ENCODE assay signal across 9 mouse cellular contexts in genomic region chr11:69881787-69882670, GRCm38 (mm10). TPM values are rescaled to one million over a fixed set of nuclear protein-coding genes. Genes with fewer than 3 reads are reported as not detected.
DNase-seq lines count a peak whose midpoint lies in the region; ATAC-seq lines count a peak whose summit lies in the region.
"Had no signal": no experiment of that assay in that cellular context is flagged by ENCODE, and none has a peak within 500 bp of the region (broad histone marks: within the 10 kb centered on the region; RNA-seq: fewer than 3 reads in every experiment).

No protein-coding gene starts in this region.

- peak overlapping the region; percentile 88 for H3K27ac ChIP-seq in limb, embryonic 13.5 days
- peak overlapping the region; percentile 93 for H3K27ac ChIP-seq in stomach, embryonic 15.5 days

- H3K27me3 ChIP-seq in megakaryocyte, embryonic 14.5 days (replicated peaks), result no peaks in the 10 kb centered on the region
- H3K27me3 ChIP-seq in limb, embryonic 13.5 days, result no peaks in the 10 kb centered on the region
- no peaks in the 10 kb centered on the region for H3K27me3 ChIP-seq in stomach, embryonic 15.5 days (replicated peaks)

- no peak for ATAC-seq in megakaryocyte, adult 5-6 weeks (ENCODE audit: poor library complexity, severe bottlenecking)
- ATAC-seq in limb, embryonic 13.5 days (ENCODE audit: low FRiP score, low read depth), result no peak
- no peak for ATAC-seq in stomach, embryonic 15.5 days (ENCODE audit: insufficient read depth, low FRiP score, low read depth)

- 60% methylated on average over 21 of the region's 21 CpGs for WGBS in limb, embryonic 13.5 days
- 61% methylated on average over 21 of the region's 21 CpGs for WGBS in stomach, embryonic 15.5 days

- peaks cover 46% of the 10 kb centered on the region for H3K36me3 ChIP-seq in megakaryocyte, embryonic 14.5 days (replicated peaks; ENCODE audit: low read length)
- H3K36me3 ChIP-seq in limb, embryonic 13.5 days, result no peaks in the 10 kb centered on the region
- H3K36me3 ChIP-seq in stomach, embryonic 15.5 days, result no peaks in the 10 kb centered on the region

- H3K4me1 ChIP-seq in megakaryocyte, embryonic 14.5 days, result peaks cover 68% of the 10 kb centered on the region
- peaks cover 31% of the 10 kb centered on the region for H3K4me1 ChIP-seq in limb, embryonic 13.5 days
- peaks cover 32% of the 10 kb centered on the region for H3K4me1 ChIP-seq in stomach, embryonic 15.5 days

- peak overlapping the region; percentile 95 for H3K4me3 ChIP-seq in megakaryocyte, embryonic 14.5 days (replicated peaks)
- peak overlapping the region; percentile 56 for H3K4me3 ChIP-seq in limb, embryonic 13.5 days
- H3K4me3 ChIP-seq in stomach, embryonic 15.5 days (replicated peaks), result peak overlapping the region; percentile 52

- H3K9ac ChIP-seq in limb, embryonic 13.5 days, result peak overlapping the region; percentile 77
- H3K9ac ChIP-seq in stomach, embryonic 15.5 days, result peak overlapping the region; percentile 53; the same call in 1 of the 2 replicates

- no peaks in the 10 kb centered on the region for H3K9me3 ChIP-seq in megakaryocyte, embryonic 14.5 days
- H3K9me3 ChIP-seq in limb, embryonic 13.5 days, result no peaks in the 10 kb centered on the region
- H3K9me3 ChIP-seq in stomach, embryonic 15.5 days, result no peaks in the 10 kb centered on the region

- peak; percentile 19 to 39 for DNase-seq in adrenal gland, adult (ENCODE audit: inconsistent age in 2 of 2, low spot score in 1 of 2)
- no peak for DNase-seq in adrenal gland, postnatal 25 days
- no peak for DNase-seq in urinary bladder, adult 2 months (ENCODE audit: low spot score)
- no peak for DNase-seq in spleen, adult 12 weeks (ENCODE audit: low spot score)

- peak overlapping the region; percentile 88 for H3K4me2 ChIP-seq in limb, embryonic 13.5 days (replicated peaks)
- H3K4me2 ChIP-seq in stomach, embryonic 15.5 days, result peak overlapping the region; percentile 90

RNA-seq across cellular contexts. Expression of gene Kctd11, which starts 0.8 kb away (rescaled TPM):
- total RNA-seq in adrenal gland, postnatal 25 days (2021), result 4.4 and 4.9 TPM in 2 replicates
- polyA plus RNA-seq in megakaryocyte, embryonic 14.5 days (2012; ENCODE audit: insufficient read depth, low replicate concordance), result 0.98 TPM in 1 of 2 replicates, not detected in the other
- 2.9 and 3.3 TPM in 2 replicates for total RNA-seq in megakaryocyte, adult 5-6 weeks (2015)
- total RNA-seq in megakaryocyte, adult 5-6 weeks (2017), result 3.0 and 3.3 TPM in 2 replicates
- 4.3 and 4.4 TPM in 2 replicates for polyA plus RNA-seq in limb, embryonic 13.5 days (2015; fragmentation: Nextera tagmentation; extraction: Ambion mirVana)
- 7.8 and 9.2 TPM in 2 replicates for polyA plus RNA-seq in stomach, embryonic 15.5 days (2015; fragmentation: Nextera tagmentation; extraction: Ambion mirVana)
- 11.8 and 13.8 TPM in 2 replicates for polyA plus RNA-seq in urinary bladder, adult 2 months (2012; rRNA removed)

RNA-seq across cellular contexts. Expression of gene Tmem95, which starts 4.2 kb away (rescaled TPM):
- not detected in 2 replicates for total RNA-seq in adrenal gland, postnatal 25 days (2021)
- polyA plus RNA-seq in megakaryocyte, embryonic 14.5 days (2012; ENCODE audit: insufficient read depth, low replicate concordance), result not detected in 2 replicates
- not detected in 2 replicates for total RNA-seq in megakaryocyte, adult 5-6 weeks (2015)
- not detected in 2 replicates for total RNA-seq in megakaryocyte, adult 5-6 weeks (2017)
- polyA plus RNA-seq in limb, embryonic 13.5 days (2015; fragmentation: Nextera tagmentation; extraction: Ambion mirVana), result 0.51 TPM in 1 of 2 replicates, not detected in the other
- not detected in 2 replicates for polyA plus RNA-seq in stomach, embryonic 15.5 days (2015; fragmentation: Nextera tagmentation; extraction: Ambion mirVana)
- not detected in 2 replicates for polyA plus RNA-seq in urinary bladder, adult 2 months (2012; rRNA removed)
- total RNA-seq: common myeloid progenitor, adult 5-6 weeks had no signal

RNA-seq across cellular contexts. Expression of gene Acap1, which starts 13.3 kb away (rescaled TPM):
- total RNA-seq in adrenal gland, postnatal 25 days (2021), result 0.30 TPM in 1 of 2 replicates, not detected in the other
- polyA plus RNA-seq in megakaryocyte, embryonic 14.5 days (2012; ENCODE audit: insufficient read depth, low replicate concordance), result 47.6 and 58.4 TPM in 2 replicates
- total RNA-seq in megakaryocyte, adult 5-6 weeks (2015), result 19.3 and 19.7 TPM in 2 replicates
- total RNA-seq in megakaryocyte, adult 5-6 weeks (2017), result 44.4 and 53.5 TPM in 2 replicates
- 1.1 and 1.5 TPM in 2 replicates for polyA plus RNA-seq in limb, embryonic 13.5 days (2015; fragmentation: Nextera tagmentation; extraction: Ambion mirVana)
- 5.0 and 6.1 TPM in 2 replicates for polyA plus RNA-seq in stomach, embryonic 15.5 days (2015; fragmentation: Nextera tagmentation; extraction: Ambion mirVana)
- 2.0 and 2.5 TPM in 2 replicates for polyA plus RNA-seq in urinary bladder, adult 2 months (2012; rRNA removed)

RNA-seq across cellular contexts. Expression of gene 2810408A11Rik, which starts 18.8 kb away (rescaled TPM):
- 1.2 and 2.6 TPM in 2 replicates for total RNA-seq in adrenal gland, postnatal 25 days (2021)
- polyA plus RNA-seq in megakaryocyte, embryonic 14.5 days (2012; ENCODE audit: insufficient read depth, low replicate concordance), result 0.25 TPM in 1 of 2 replicates, not detected in the other
- 1.6 and 2.6 TPM in 2 replicates for total RNA-seq in megakaryocyte, adult 5-6 weeks (2015)
- total RNA-seq in megakaryocyte, adult 5-6 weeks (2017), result 1.5 and 1.8 TPM in 2 replicates
- 16.1 and 19.4 TPM in 2 replicates for polyA plus RNA-seq in limb, embryonic 13.5 days (2015; fragmentation: Nextera tagmentation; extraction: Ambion mirVana)
- polyA plus RNA-seq in stomach, embryonic 15.5 days (2015; fragmentation: Nextera tagmentation; extraction: Ambion mirVana), result 7.5 and 10.4 TPM in 2 replicates
- polyA plus RNA-seq in urinary bladder, adult 2 months (2012; rRNA removed), result 1.1 and 1.3 TPM in 2 replicates

RNA-seq across cellular contexts. Expression of gene Neurl4, which starts 18.8 kb away (rescaled TPM):
- 52.4 and 55.5 TPM in 2 replicates for total RNA-seq in adrenal gland, postnatal 25 days (2021)
- 17.6 and 26.8 TPM in 2 replicates for polyA plus RNA-seq in megakaryocyte, embryonic 14.5 days (2012; ENCODE audit: insufficient read depth, low replicate concordance)
- 7.1 and 9.9 TPM in 2 replicates for total RNA-seq in megakaryocyte, adult 5-6 weeks (2015)
- 11.9 and 18.9 TPM in 2 replicates for total RNA-seq in megakaryocyte, adult 5-6 weeks (2017)
- 10.2 and 12.9 TPM in 2 replicates for polyA plus RNA-seq in limb, embryonic 13.5 days (2015; fragmentation: Nextera tagmentation; extraction: Ambion mirVana)
- 7.2 and 8.0 TPM in 2 replicates for polyA plus RNA-seq in stomach, embryonic 15.5 days (2015; fragmentation: Nextera tagmentation; extraction: Ambion mirVana)
- polyA plus RNA-seq in urinary bladder, adult 2 months (2012; rRNA removed), result 43.4 and 47.8 TPM in 2 replicates

Comparison
In these comparisons a context has a peak if more than half of its experiments do, and no peak if none do; other contexts are left out.
1. DNase-seq: peak in adrenal gland, adult (2 of 2); none in adrenal gland, postnatal 25 days (single experiment), urinary bladder, adult 2 months (single experiment) and spleen, adult 12 weeks (single experiment).
2. Peak in every context shown above with its lines, with median percentiles within 50 percentile points of each other: H3K4me3 ChIP-seq.